Mouse (Mus musculus) bone marrow macrophage, adult 2 months (primary cell): ENCODE results near the gene Dip2b.

ENCODE experiments used
- CTCF ChIP-seq: IDR thresholded peaks from 2 replicates; pipeline ENCODE4 v1.5.1; 2012; ENCODE audit warnings: low read depth, mild to moderate bottlenecking, low read length, moderate library complexity
- POLR2A ChIP-seq: IDR thresholded peaks from 2 replicates; pipeline ENCODE4 v1.6.1; 2012; ENCODE audit warnings: mild to moderate bottlenecking, low read depth, low read length, borderline replicate concordance

DNA sequence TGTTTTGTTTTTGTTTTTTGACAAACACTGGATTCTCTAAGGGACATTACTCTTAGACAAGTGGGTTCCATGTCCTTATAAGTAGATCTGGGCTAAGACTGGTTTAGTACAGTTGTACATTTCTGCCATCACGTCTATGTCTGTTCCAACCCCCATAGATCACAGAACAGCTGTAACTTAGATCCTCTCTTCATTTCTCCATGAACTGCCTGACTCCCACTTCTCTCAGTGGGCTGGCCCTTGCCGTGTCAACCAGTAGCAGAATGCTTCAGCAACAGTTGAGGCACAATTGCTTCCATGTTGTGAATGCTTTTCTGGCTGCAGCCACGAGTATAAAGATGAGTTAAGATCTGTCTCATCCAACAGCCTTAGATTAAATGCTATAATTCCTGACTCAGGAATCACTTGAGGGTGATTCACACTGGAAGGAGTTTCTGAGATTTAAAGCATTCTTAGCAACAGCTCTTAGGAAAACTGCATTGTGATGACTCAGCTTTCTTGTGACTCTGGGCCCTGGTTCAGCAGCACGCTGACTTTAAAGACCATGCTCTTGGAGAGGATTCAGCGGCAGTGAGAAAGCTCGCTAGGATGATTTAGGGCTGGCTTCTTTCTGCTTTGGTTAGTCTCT lies 212.8 kb downstream of the Dip2b start:
- TF ChIP-seq CTCF, result no peak
- no peak for TF ChIP-seq POLR2A
